Mouse (Mus musculus) liver, postnatal 0 days (tissue): Measurements from ENCODE around the gene Ggt5. TPM values are rescaled to one million over a fixed set of nuclear protein-coding genes. Genes with fewer than 3 reads are reported as not detected.
A peak's percentile ranks its signal among the peaks of the same experiment; 100 is the strongest.

Experiments used
- ATAC-seq: fragments of 200-750 bp; cut with Nextera tagmentation; 2 replicates; pipeline ENCODE4 v1.8.0; 2017; ENCODE audit warnings: mild to moderate bottlenecking, moderate library complexity
- DNase-seq: peaks from one replicate; pipeline ENCODE4 v3.0.0-alpha.2; 2016
- H3K27ac ChIP-seq: fragments of 300-500 bp; sonication (generic); 2 replicates; pipeline ENCODE4 v1.5.1; 2014; ENCODE audit warnings: antibody characterized with exemption, moderate library complexity, mild to moderate bottlenecking, low read depth
- H3K27me3 ChIP-seq: fragments of 300-500 bp; sonication (generic); 2 replicates; pipeline ENCODE4 v1.6.1; 2014; ENCODE audit warnings: low read length, control low read depth, mixed read lengths; ENCODE audit not compliant: insufficient read depth
- H3K36me3 ChIP-seq: fragments of 300-500 bp; sonication (generic); replicated peaks from 2 replicates; pipeline ENCODE4 v1.6.1; 2014; ENCODE audit warnings: mild to moderate bottlenecking, control low read depth, low read length, moderate library complexity, mixed read lengths; ENCODE audit not compliant: insufficient read depth
- H3K4me1 ChIP-seq: fragments of 300-500 bp; sonication (generic); 2 replicates; pipeline ENCODE4 v1.6.1; 2014; ENCODE audit warnings: antibody characterized with exemption, mild to moderate bottlenecking, control low read depth; ENCODE audit not compliant: insufficient read depth
- H3K4me2 ChIP-seq: fragments of 300-500 bp; sonication (generic); 2 replicates; pipeline ENCODE4 v1.6.1; 2014; ENCODE audit warnings: low read depth, mild to moderate bottlenecking, low read length, moderate library complexity, mixed read lengths
- H3K4me3 ChIP-seq: fragments of 300-500 bp; sonication (generic); 2 replicates; pipeline ENCODE4 v1.5.1; 2014; ENCODE audit warnings: low read depth, low read length
- H3K9ac ChIP-seq: fragments of 300-500 bp; sonication (generic); replicated peaks from 2 replicates; pipeline ENCODE4 v1.6.1; 2014; ENCODE audit warnings: mild to moderate bottlenecking, moderate library complexity
- H3K9me3 ChIP-seq: fragments of 300-500 bp; sonication (generic); 2 replicates; pipeline ENCODE4 v1.6.1; 2016; ENCODE audit warnings: mild to moderate bottlenecking, control low read depth, low read length, mixed read lengths
- CTCF ChIP-seq: sonication (generic); IDR thresholded peaks from 2 replicates; pipeline ENCODE4 v1.5.1; 2016; ENCODE audit warnings: antibody characterized with exemption, low read depth
- EP300 ChIP-seq: IDR thresholded peaks from 2 replicates; pipeline ENCODE4 v1.6.1; 2016; ENCODE audit warnings: antibody characterized with exemption, low read depth, mild to moderate bottlenecking
- WGBS: fragments of 180-500 bp; shearing (Covaris S2); extraction: QIAGEN DNeasy Blood & Tissue Kit; methylation state at CpG from one replicate; pipeline ENCODE4 v1.1.7; 2014; ENCODE audit not compliant: insufficient replicate concordance; 5-methylcytosine and 5-hydroxymethylcytosine counted together
- polyA plus RNA-seq: library from polyadenylated mRNA; unstranded; fragments of >200 nt; fragmentation: Nextera tagmentation; extraction: Ambion mirVana; gene quantifications from 2 replicates; pipeline ENCODE4 v1.2.1, GENCODE M21; 2015

The Ggt5 gene
- polyA plus RNA-seq, 1 experiment from 2014 or later = 1.4 TPM

- Histone ChIP-seq H3K36me3 (peaks cover 3% of the 10 kb centered on the region; the same call in 1 of the 2 replicates), H3K27me3 (no peaks in the 10 kb centered on the region), H3K27ac (no peak overlapping the region), H3K9ac (no peak overlapping the region), H3K4me2 (no peak overlapping the region), H3K4me3 (no peak overlapping the region), H3K9me3 (no peaks in the 10 kb centered on the region), H3K4me1 (peaks cover 8% of the 10 kb centered on the region; the same call in 1 of the 2 replicates)
- TF ChIP-seq EP300 (no peak), CTCF (no peak)
- 79% methylated on average over 7 of the region's 7 CpGs for WGBS
- DNase-seq (no peak), ATAC-seq (no peak)
Observed at GRCm38 (mm10) chr10:75641721-75642222, 52.6 kb downstream of the Ggt5 start.

GRCm38 (mm10) chr10:75642436-75642835 lies 53.3 kb downstream of the Ggt5 start:
- peaks cover 8% of the 10 kb centered on the region; the same call in 1 of the 2 replicates for H3K4me1 ChIP-seq
- no peaks in the 10 kb centered on the region for H3K27me3 ChIP-seq
- no peak for TF ChIP-seq CTCF
- no peak for TF ChIP-seq EP300
- ATAC-seq = no peak
- H3K36me3 ChIP-seq = peaks cover 3% of the 10 kb centered on the region; the same call in 1 of the 2 replicates
- no peak overlapping the region for H3K27ac ChIP-seq
- H3K4me2 ChIP-seq = no peak overlapping the region
- H3K4me3 ChIP-seq = no peak overlapping the region
- no peak overlapping the region for H3K9ac ChIP-seq
- H3K9me3 ChIP-seq = no peaks in the 10 kb centered on the region
- no peak for DNase-seq
- WGBS = 76% methylated on average over 9 of the region's 9 CpGs

- no peaks in the 10 kb centered on the region for H3K27me3 ChIP-seq
- no peak for DNase-seq
- TF ChIP-seq CTCF (no peak), EP300 (no peak)
- H3K36me3 ChIP-seq = peaks cover 5% of the 10 kb centered on the region; the same call in 1 of the 2 replicates
- no peak overlapping the region for H3K4me2 ChIP-seq
- H3K9me3 ChIP-seq = no peaks in the 10 kb centered on the region
- H3K27ac ChIP-seq = no peak overlapping the region
- 85% methylated on average over 2 of the region's 2 CpGs for WGBS
- no peak for ATAC-seq
- H3K9ac ChIP-seq = no peak overlapping the region
- H3K4me1 ChIP-seq = peaks cover 8% of the 10 kb centered on the region; the same call in 1 of the 2 replicates
- H3K4me3 ChIP-seq = no peak overlapping the region
Observed at GRCm38 (mm10) chr10:75642891-75643290, 53.8 kb downstream of the Ggt5 start.

GRCm38 (mm10) chr10:75643741-75644343 lies 54.7 kb downstream of the Ggt5 start, which contains the start of gene Susd2:
TSS of gene Susd2 (minus strand) at chr10:75644008.
- no peaks in the 10 kb centered on the region for H3K27me3 ChIP-seq
- no peak within 1 kb of the TSS for H3K4me3 ChIP-seq
- peaks cover 8% of the 10 kb centered on the region; the same call in 1 of the 2 replicates for H3K4me1 ChIP-seq
- no peak within 1 kb of the TSS for H3K9ac ChIP-seq
- no peaks in the 10 kb centered on the region for H3K9me3 ChIP-seq
- peak; percentile 88 for DNase-seq
- peak; percentile 90 for ATAC-seq
- H3K36me3 ChIP-seq = peaks cover 14% of the 10 kb centered on the region; the same call in 1 of the 2 replicates
- H3K27ac ChIP-seq = no peak within 1 kb of the TSS
- WGBS = 18% methylated on average over 11 of the region's 11 CpGs
- 0 out of 2 replicates have a peak within 1 kb of the TSS, but pooled peaks have one; percentile 15 for H3K4me2 ChIP-seq
- TF ChIP-seq CTCF = no peak
- TF ChIP-seq EP300 = no peak

DNA sequence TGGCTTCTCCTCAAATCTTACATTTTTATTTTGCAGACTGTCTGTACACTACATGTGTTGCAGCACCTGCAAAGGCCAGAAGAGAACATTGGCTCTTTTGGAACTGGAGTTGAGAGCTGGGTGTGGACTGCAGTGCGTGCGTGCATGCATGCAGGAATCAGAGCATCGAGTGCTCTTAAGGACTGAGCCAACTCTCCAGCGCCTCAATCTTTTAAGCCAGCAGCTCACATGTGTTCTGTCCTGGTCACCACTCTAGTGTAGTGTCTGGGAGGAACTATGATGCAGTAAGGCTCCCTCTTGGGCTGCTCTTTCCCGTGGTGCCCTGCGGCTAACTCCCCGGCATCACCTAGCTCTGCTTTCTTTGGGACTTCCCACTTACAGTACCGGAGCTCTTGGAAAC lies 56.5 kb downstream of the Ggt5 start:
- Histone ChIP-seq H3K4me1 (peaks cover 8% of the 10 kb centered on the region; the same call in 1 of the 2 replicates), H3K4me2 (no peak overlapping the region), H3K27ac (no peak overlapping the region), H3K9ac (no peak overlapping the region), H3K27me3 (no peaks in the 10 kb centered on the region), H3K9me3 (no peaks in the 10 kb centered on the region), H3K36me3 (peaks cover 27% of the 10 kb centered on the region), H3K4me3 (no peak overlapping the region)
- DNase-seq (no peak), ATAC-seq (no peak)
- 94% methylated on average over 8 of the region's 8 CpGs for WGBS
- no peak for TF ChIP-seq EP300
- TF ChIP-seq CTCF = no peak

DNA sequence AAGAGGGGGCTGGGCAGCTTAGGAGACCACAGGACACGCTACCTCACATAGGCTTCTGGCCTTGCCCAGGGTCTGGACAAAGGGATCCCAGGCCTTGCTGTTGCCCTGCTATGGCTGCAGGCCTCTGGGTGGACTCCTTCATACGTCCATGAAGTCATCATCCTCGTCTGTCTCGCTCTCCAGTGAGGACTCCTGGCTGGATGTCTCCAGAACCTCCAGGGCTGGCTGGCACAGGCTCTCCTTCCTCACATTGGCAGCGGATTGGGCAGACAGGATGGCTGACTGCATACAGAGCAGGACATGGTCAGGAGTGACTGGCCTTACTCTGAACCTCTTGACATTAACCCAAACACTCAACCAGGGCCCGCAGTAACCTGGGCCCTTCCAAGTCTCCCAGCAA lies 57.3 kb downstream of the Ggt5 start:
- Histone ChIP-seq H3K4me3 (no peak overlapping the region), H3K9ac (no peak overlapping the region), H3K27me3 (no peaks in the 10 kb centered on the region), H3K27ac (no peak overlapping the region), H3K9me3 (no peaks in the 10 kb centered on the region), H3K36me3 (peaks cover 35% of the 10 kb centered on the region), H3K4me2 (no peak overlapping the region), H3K4me1 (peaks cover 8% of the 10 kb centered on the region; the same call in 1 of the 2 replicates)
- 89% methylated on average over 6 of the region's 6 CpGs for WGBS
- DNase-seq = no peak
- ATAC-seq = no peak
- TF ChIP-seq CTCF (no peak), EP300 (no peak)
